Mouse (Mus musculus): ENCODE measurements at regions not wholly inside any gene's neighbourhood (a gene's known extent, or its start where the extent isn't known, plus 50 kb on each side); places are given as distances from the start of the nearest gene placed in this dataset.

DNA sequence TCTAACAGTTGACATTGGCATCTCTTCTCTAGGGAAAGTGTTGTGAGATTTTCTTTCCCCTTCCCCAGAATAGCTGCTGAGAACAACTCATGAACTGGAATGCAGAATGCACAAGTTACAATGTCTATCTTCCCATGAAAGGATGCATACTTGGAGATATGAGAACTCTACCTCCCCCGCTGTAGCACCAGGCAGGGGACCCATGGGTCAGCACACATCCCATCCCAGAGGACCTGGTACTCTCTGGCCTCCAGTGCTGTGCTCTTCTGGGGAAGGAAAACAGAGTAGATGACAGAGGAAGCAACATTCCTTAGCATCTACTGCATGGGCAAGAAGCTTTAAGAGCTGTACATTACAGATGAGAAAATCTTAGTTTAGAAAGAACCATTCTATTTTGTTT, 209.6 kb downstream of the Trib2 start:
- Histone ChIP-seq H3K4me2 (ENCODE audit: low read depth) (no peak overlapping the region), H3K36me3 (replicated peaks; ENCODE audit: control insufficient read depth, insufficient read depth, low read depth) (no peaks in the 10 kb centered on the region), H3K4me1 (replicated peaks; ENCODE audit: control insufficient read depth in 2 of 2, insufficient read depth in 2 of 2, low read length in 1 of 2) (no peaks in the 10 kb centered on the region), H3K4me3 (ENCODE audit: insufficient read depth in 1 of 2, low read depth in 2 of 2, low read length in 2 of 2) (no peak overlapping the region), H3K9me3 (ENCODE audit: control insufficient read depth, low read length) (no peaks in the 10 kb centered on the region), H3K9ac (replicated peaks) (no peak overlapping the region), H3K27me3 (ENCODE audit: control insufficient read depth, insufficient read depth, low read length) (no peaks in the 10 kb centered on the region), H3K27ac (no peak overlapping the region)
- no peak for ATAC-seq (ENCODE audit: insufficient read depth)
- TF ChIP-seq EP300 (IDR thresholded peaks at IDR 0.05; ENCODE audit: low read depth) (no peak), CTCF (IDR thresholded peaks at IDR 0.05; ENCODE audit: low read depth) (no peak)
- 77% methylated on average over 1 of the region's 1 CpGs for WGBS (ENCODE audit: insufficient replicate concordance)
- DNase-seq (ENCODE audit: low read depth in 3 of 3, low spot score in 3 of 3) = no peak

DNA sequence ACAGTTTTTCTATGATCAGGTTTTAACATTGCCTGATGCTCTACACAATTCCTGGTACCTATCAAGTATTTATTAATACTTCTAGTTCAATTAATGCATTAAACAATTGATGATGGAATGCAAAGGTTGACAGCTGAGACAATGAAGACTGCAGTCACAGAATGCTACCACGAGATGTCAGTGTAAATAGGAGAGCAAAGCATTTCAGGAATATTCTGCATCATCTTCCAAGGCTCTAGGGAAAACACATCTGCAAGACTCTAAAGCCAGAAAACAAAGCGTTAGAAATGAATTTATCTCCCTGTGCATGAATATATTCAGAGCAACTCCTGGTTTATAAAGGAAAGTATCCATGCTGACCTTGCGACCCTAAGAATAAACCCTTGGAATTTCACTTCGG, 210.6 kb downstream of the Trib2 start:
- Histone ChIP-seq H3K4me2 (ENCODE audit: low read depth) (no peak overlapping the region), H3K4me1 (replicated peaks; ENCODE audit: control insufficient read depth in 2 of 2, insufficient read depth in 2 of 2, low read length in 1 of 2) (no peaks in the 10 kb centered on the region), H3K9me3 (ENCODE audit: control insufficient read depth, low read length) (no peaks in the 10 kb centered on the region), H3K27me3 (ENCODE audit: control insufficient read depth, insufficient read depth, low read length) (no peaks in the 10 kb centered on the region), H3K4me3 (ENCODE audit: insufficient read depth in 1 of 2, low read depth in 2 of 2, low read length in 2 of 2) (no peak overlapping the region), H3K27ac (no peak overlapping the region), H3K36me3 (replicated peaks; ENCODE audit: control insufficient read depth, insufficient read depth, low read depth) (no peaks in the 10 kb centered on the region), H3K9ac (replicated peaks) (no peak overlapping the region)
- ATAC-seq (ENCODE audit: insufficient read depth) (no peak), DNase-seq (ENCODE audit: low read depth in 3 of 3, low spot score in 3 of 3) (no peak)
- TF ChIP-seq EP300 (IDR thresholded peaks at IDR 0.05; ENCODE audit: low read depth) (no peak), CTCF (IDR thresholded peaks at IDR 0.05; ENCODE audit: low read depth) (peak; percentile 26; the same call in 1 of the 2 replicates)
- WGBS (ENCODE audit: insufficient replicate concordance) = 52% methylated on average over 4 of the region's 4 CpGs

DNA sequence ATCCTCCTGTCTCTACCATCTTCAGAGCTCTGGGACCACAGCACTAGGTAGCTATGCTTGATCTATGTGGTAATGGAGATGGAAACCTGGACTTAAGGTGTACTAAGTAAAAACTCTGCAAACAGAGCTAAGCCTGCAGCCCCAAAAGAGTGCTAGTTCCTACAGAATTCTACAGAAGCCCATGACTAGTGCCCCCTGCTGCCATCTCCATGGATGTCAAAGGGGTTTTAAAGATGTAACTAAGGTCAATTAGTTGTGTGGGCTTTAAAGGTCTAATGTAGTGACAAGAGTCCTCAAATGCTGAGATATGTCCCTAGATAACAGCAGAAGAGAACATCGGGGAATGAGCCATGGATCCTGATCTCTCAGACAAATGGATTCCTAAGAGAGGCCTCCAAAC, 212.1 kb downstream of the Trib2 start:
- 67% methylated on average over 1 of the region's 1 CpGs for WGBS (ENCODE audit: insufficient replicate concordance)
- H3K9ac ChIP-seq (replicated peaks) = no peak overlapping the region
- no peak for DNase-seq (ENCODE audit: low read depth in 3 of 3, low spot score in 3 of 3)
- no peak overlapping the region for H3K27ac ChIP-seq
- ATAC-seq (ENCODE audit: insufficient read depth) = no peak
- no peaks in the 10 kb centered on the region for H3K36me3 ChIP-seq (replicated peaks; ENCODE audit: control insufficient read depth, insufficient read depth, low read depth)
- H3K27me3 ChIP-seq (ENCODE audit: control insufficient read depth, insufficient read depth, low read length) = no peaks in the 10 kb centered on the region
- TF ChIP-seq CTCF (IDR thresholded peaks at IDR 0.05; ENCODE audit: low read depth) = no peak
- TF ChIP-seq EP300 (IDR thresholded peaks at IDR 0.05; ENCODE audit: low read depth) = no peak
- no peaks in the 10 kb centered on the region for H3K4me1 ChIP-seq (replicated peaks; ENCODE audit: control insufficient read depth in 2 of 2, insufficient read depth in 2 of 2, low read length in 1 of 2)
- no peaks in the 10 kb centered on the region for H3K9me3 ChIP-seq (ENCODE audit: control insufficient read depth, low read length)
- H3K4me2 ChIP-seq (ENCODE audit: low read depth) = no peak overlapping the region
- H3K4me3 ChIP-seq (ENCODE audit: insufficient read depth in 1 of 2, low read depth in 2 of 2, low read length in 2 of 2) = no peak overlapping the region

DNA sequence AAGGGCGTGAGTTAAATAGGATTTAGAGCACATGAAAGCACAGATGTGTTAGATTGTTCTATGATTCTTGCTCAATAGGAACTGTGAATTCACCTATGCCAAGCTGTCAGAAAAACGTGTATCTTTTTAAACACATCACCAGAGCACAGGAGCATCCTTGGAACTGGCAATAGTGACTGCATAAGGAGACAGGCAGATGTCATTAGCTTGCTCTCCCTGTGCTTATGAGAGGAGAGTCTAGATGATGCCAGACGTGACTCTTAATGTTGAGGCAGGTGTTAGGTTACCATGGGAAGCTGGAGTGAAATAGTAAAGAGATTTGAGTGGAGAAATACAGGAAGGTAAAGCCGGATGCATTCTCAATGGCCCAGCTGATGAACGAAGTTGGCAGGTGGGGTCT, 212.8 kb downstream of the Trib2 start:
- no peak for DNase-seq (ENCODE audit: low read depth in 3 of 3, low spot score in 3 of 3)
- no peak overlapping the region for H3K4me3 ChIP-seq (ENCODE audit: insufficient read depth in 1 of 2, low read depth in 2 of 2, low read length in 2 of 2)
- no peak overlapping the region for H3K4me2 ChIP-seq (ENCODE audit: low read depth)
- no peaks in the 10 kb centered on the region for H3K4me1 ChIP-seq (replicated peaks; ENCODE audit: control insufficient read depth in 2 of 2, insufficient read depth in 2 of 2, low read length in 1 of 2)
- no peaks in the 10 kb centered on the region for H3K9me3 ChIP-seq (ENCODE audit: control insufficient read depth, low read length)
- no peak overlapping the region for H3K9ac ChIP-seq (replicated peaks)
- H3K36me3 ChIP-seq (replicated peaks; ENCODE audit: control insufficient read depth, insufficient read depth, low read depth) = no peaks in the 10 kb centered on the region
- H3K27ac ChIP-seq = no peak overlapping the region
- ATAC-seq (ENCODE audit: insufficient read depth) = no peak
- TF ChIP-seq EP300 (IDR thresholded peaks at IDR 0.05; ENCODE audit: low read depth) (no peak), CTCF (IDR thresholded peaks at IDR 0.05; ENCODE audit: low read depth) (no peak)
- 48% methylated on average over 5 of the region's 5 CpGs for WGBS (ENCODE audit: insufficient replicate concordance)
- H3K27me3 ChIP-seq (ENCODE audit: control insufficient read depth, insufficient read depth, low read length) = no peaks in the 10 kb centered on the region

DNA sequence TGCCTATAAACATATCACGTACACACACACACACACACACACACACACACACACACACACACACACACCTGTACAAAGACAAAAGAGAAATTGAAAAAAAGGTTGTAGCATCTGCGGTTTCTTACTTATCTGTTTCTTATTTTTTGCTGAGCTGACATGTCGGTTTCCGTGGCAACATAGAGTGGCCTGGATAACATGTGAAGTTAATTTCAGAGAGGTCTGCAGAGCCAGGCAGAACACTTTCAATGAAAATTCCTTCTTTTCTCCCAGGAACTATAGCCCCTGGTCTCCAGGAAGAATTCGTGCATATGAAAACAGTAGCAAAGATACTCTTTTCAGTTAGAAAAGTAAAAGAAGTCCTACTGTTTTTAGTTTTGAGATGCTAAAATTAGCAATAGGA, 213.4 kb downstream of the Trib2 start:
- WGBS (ENCODE audit: insufficient replicate concordance) = 63% methylated on average over 5 of the region's 5 CpGs
- H3K27me3 ChIP-seq (ENCODE audit: control insufficient read depth, insufficient read depth, low read length) = no peaks in the 10 kb centered on the region

More for the DNA sequence above, 213.4 kb downstream of the Trib2 start:
- no peaks in the 10 kb centered on the region for H3K4me1 ChIP-seq (replicated peaks; ENCODE audit: control insufficient read depth in 2 of 2, insufficient read depth in 2 of 2, low read length in 1 of 2)
- no peak overlapping the region for H3K27ac ChIP-seq
- H3K9me3 ChIP-seq (ENCODE audit: control insufficient read depth, low read length) = no peaks in the 10 kb centered on the region
- TF ChIP-seq CTCF (IDR thresholded peaks at IDR 0.05; ENCODE audit: low read depth) (no peak), EP300 (IDR thresholded peaks at IDR 0.05; ENCODE audit: low read depth) (no peak)
- no peak for DNase-seq (ENCODE audit: low read depth in 3 of 3, low spot score in 3 of 3)
- no peaks in the 10 kb centered on the region for H3K36me3 ChIP-seq (replicated peaks; ENCODE audit: control insufficient read depth, insufficient read depth, low read depth)
- no peak overlapping the region for H3K4me3 ChIP-seq (ENCODE audit: insufficient read depth in 1 of 2, low read depth in 2 of 2, low read length in 2 of 2)
- no peak overlapping the region for H3K9ac ChIP-seq (replicated peaks)
- H3K4me2 ChIP-seq (ENCODE audit: low read depth) = no peak overlapping the region
- no peak for ATAC-seq (ENCODE audit: insufficient read depth)

All from liver, embryonic 14.5 days (tissue).